Mouse (Mus musculus) kidney, adult 2 months (tissue): ENCODE measurements at regions not wholly inside any gene's neighbourhood (a gene's known extent, or its start where the extent isn't known, plus 50 kb on each side); places are given as distances from the start of the nearest gene placed in this dataset.

Experiments
- CTCF ChIP-seq: fragments of 200-500 bp; conservative IDR thresholded peaks from 2 replicates; pipeline ENCODE4 v1.5.1; 2011; ENCODE audit warnings: low read depth, mild to moderate bottlenecking, control low read depth, low read length, moderate library complexity, mixed read lengths; ENCODE audit not compliant: insufficient read depth, insufficient read length
- POLR2A ChIP-seq: fragments of 200-500 bp; IDR thresholded peaks from one replicate; pipeline ENCODE4 v1.6.1; 2011; ENCODE audit warnings: low read depth, low read length, control low read depth

DNA sequence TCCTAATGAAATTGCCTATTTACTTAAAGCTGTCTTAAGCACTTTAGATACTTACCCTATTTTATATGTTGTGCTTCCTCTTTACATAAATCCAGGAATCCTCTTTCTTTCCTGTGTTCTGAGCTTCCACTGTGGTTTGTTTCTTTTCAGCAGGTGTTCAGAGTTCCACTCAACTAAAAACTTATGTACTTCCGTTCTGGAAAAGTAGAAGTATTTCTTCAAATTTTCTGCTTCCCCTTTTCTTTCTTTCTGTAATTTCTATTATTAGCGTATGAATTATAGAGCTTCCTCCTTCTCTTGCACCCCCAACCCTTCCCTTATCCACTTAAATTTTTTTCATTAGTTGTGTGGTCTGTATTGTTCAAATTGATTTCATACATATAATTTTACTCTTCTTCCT is 165.8 kb upstream of the Nudt12 start:
- TF ChIP-seq CTCF = no peak
- no peak for TF ChIP-seq POLR2A
